Mouse (Mus musculus): ENCODE results near the gene Bend7. TPM values are rescaled to one million over a fixed set of nuclear protein-coding genes. Genes with fewer than 3 reads are reported as not detected.
A peak's percentile ranks its signal among the peaks of the same experiment; 100 is the strongest.

The Bend7 gene
- polyA plus RNA-seq, 1 experiment from 2014 or later, result 4.9 TPM

GRCm38 (mm10) chr2:4784012-4784411 lies 66.4 kb downstream of the Bend7 start:
- no peaks in the 10 kb centered on the region for H3K27me3 ChIP-seq (replicated peaks)
- no peak overlapping the region for H3K4me3 ChIP-seq (replicated peaks)
- WGBS, result 58% methylated on average over 8 of the region's 8 CpGs
- no peak overlapping the region for H3K4me2 ChIP-seq
- no peak overlapping the region for H3K27ac ChIP-seq
- no peak for ATAC-seq (ENCODE audit: insufficient read depth, low FRiP score, low read depth)
- H3K4me1 ChIP-seq, result no peaks in the 10 kb centered on the region
- no peaks in the 10 kb centered on the region for H3K9me3 ChIP-seq
- H3K9ac ChIP-seq, result no peak overlapping the region
- H3K36me3 ChIP-seq, result no peaks in the 10 kb centered on the region

DNA sequence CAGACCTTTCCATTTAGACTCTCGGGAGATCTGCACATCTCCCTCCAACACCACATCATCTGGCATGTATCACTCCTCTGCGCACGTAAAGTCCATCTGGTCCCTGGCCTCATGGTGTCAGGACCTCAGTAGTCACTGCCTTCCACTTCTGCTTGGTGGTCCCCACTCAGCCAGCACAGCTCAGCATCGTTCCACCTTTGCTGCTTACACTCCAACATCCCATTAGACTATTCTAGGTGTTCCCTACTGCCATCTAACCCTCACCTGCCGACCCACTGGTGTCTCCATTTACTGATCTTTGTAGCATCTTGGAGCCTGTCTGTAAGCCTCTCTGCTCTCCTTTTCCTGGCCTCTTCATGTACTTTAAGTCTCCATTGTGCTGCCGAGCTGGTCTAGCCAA lies 67.4 kb downstream of the Bend7 start:
- Histone ChIP-seq H3K4me2 (no peak overlapping the region), H3K27me3 (replicated peaks) (no peaks in the 10 kb centered on the region), H3K36me3 (no peaks in the 10 kb centered on the region), H3K9me3 (no peaks in the 10 kb centered on the region), H3K9ac (no peak overlapping the region), H3K27ac (no peak overlapping the region), H3K4me3 (replicated peaks) (no peak overlapping the region), H3K4me1 (no peaks in the 10 kb centered on the region)
- no peak for ATAC-seq (ENCODE audit: insufficient read depth, low FRiP score, low read depth)
- 88% methylated on average over 6 of the region's 6 CpGs for WGBS

DNA sequence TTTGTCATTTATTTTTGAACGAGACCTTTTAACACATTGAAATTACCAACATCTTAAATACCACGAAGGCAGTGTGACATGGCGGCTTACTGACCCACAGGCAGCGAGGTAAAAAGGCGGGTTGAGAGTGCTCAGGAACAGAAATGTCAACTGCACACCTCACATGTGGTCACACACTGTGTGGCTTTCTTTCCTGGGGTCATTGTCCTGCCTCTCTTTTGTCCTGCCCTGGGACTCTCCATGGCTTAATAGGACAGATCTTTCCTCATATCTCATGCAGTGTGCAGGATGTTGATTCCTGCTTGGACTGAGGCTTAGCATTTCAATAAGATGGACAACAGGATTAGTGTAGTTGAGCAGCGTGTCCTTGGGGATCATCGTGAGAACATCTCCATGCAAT lies 69.6 kb downstream of the Bend7 start:
- Histone ChIP-seq H3K9ac (no peak overlapping the region), H3K27me3 (replicated peaks) (no peaks in the 10 kb centered on the region), H3K27ac (no peak overlapping the region), H3K9me3 (no peaks in the 10 kb centered on the region), H3K4me3 (replicated peaks) (no peak overlapping the region), H3K4me1 (no peaks in the 10 kb centered on the region), H3K4me2 (no peak overlapping the region), H3K36me3 (no peaks in the 10 kb centered on the region)
- WGBS, result 85% methylated on average over 7 of the region's 7 CpGs
- ATAC-seq (ENCODE audit: insufficient read depth, low FRiP score, low read depth), result no peak

DNA sequence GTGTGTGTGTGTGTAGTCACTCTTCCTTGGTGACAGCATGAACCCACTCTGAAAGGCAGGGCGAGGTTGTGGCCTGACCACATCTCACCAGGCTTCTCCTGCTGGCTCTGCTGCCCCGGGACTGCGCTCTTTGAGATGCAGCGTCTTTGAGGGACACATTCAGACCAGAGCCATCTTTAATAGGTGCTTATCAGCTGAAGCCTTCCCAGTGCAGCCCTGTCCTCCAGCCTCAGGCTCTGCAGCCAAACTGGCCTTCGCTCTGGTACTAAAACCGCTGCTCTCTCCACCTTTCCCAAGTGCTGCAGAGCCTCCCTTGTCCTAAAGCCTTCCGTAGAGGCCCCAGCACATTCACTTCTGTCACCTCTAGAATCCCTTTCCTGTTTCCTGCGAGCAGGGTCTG lies 74.0 kb downstream of the Bend7 start:
- Histone ChIP-seq H3K27me3 (replicated peaks) (no peaks in the 10 kb centered on the region), H3K9ac (no peak overlapping the region), H3K4me2 (no peak overlapping the region), H3K36me3 (no peaks in the 10 kb centered on the region), H3K4me3 (replicated peaks) (no peak overlapping the region), H3K4me1 (no peaks in the 10 kb centered on the region), H3K9me3 (no peaks in the 10 kb centered on the region), H3K27ac (no peak overlapping the region)
- WGBS, result 85% methylated on average over 8 of the region's 8 CpGs
- no peak for ATAC-seq (ENCODE audit: insufficient read depth, low FRiP score, low read depth)

GRCm38 (mm10) chr2:4792554-4792953 lies 74.9 kb downstream of the Bend7 start:
- Histone ChIP-seq H3K4me1 (no peaks in the 10 kb centered on the region), H3K27ac (no peak overlapping the region), H3K4me2 (no peak overlapping the region), H3K9me3 (no peaks in the 10 kb centered on the region), H3K36me3 (no peaks in the 10 kb centered on the region), H3K4me3 (replicated peaks) (no peak overlapping the region), H3K9ac (no peak overlapping the region), H3K27me3 (replicated peaks) (no peaks in the 10 kb centered on the region)
- no peak for ATAC-seq (ENCODE audit: insufficient read depth, low FRiP score, low read depth)
- 83% methylated on average over 4 of the region's 4 CpGs for WGBS

DNA sequence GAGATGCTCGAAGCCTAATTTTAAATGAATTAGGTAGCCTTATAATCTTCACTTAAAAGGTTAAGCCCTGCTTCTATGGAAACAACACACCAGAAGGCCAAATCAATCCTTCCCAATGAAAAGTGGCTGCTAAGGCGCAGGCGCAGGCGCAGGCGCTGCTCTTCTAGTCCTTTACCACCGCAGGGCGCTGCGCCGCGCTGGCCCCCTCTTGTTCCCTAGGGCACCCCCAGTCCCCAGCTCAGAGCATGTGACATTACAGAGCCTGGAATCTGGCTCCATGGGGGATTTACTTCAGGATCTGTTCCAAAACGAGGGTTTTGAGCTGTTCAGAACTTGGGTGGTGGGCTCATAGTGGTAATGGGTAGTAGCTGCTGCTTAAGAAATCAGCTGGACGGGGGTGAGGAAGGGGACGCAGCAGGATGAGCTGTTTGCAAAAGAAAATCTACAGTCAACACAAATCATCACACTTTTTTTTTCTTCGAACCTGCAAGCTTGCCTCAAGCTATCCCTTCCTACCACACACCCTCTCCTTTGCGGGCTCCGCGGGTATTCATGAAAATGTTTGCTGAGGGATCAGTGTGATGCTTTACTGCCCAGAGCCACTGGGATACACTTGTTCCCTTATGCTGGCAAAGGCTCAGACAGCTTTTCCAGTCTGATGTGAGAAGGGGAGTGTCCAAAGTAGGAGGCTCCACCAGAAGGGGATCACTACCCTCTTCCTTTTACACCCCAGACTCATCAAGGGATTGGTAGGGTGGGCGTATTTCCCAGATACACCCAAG lies 85.0 kb downstream of the Bend7 start:
- no peak overlapping the region for H3K4me3 ChIP-seq (replicated peaks)
- H3K9ac ChIP-seq, result no peak overlapping the region
- H3K9me3 ChIP-seq, result no peaks in the 10 kb centered on the region
- no peaks in the 10 kb centered on the region for H3K27me3 ChIP-seq (replicated peaks)
- no peak for ATAC-seq (ENCODE audit: insufficient read depth, low FRiP score, low read depth)
- H3K4me1 ChIP-seq, result no peaks in the 10 kb centered on the region
- H3K4me2 ChIP-seq, result no peak overlapping the region
- WGBS, result 51% methylated on average over 18 of the region's 18 CpGs
- no peak overlapping the region for H3K27ac ChIP-seq
- H3K36me3 ChIP-seq, result no peaks in the 10 kb centered on the region

DNA sequence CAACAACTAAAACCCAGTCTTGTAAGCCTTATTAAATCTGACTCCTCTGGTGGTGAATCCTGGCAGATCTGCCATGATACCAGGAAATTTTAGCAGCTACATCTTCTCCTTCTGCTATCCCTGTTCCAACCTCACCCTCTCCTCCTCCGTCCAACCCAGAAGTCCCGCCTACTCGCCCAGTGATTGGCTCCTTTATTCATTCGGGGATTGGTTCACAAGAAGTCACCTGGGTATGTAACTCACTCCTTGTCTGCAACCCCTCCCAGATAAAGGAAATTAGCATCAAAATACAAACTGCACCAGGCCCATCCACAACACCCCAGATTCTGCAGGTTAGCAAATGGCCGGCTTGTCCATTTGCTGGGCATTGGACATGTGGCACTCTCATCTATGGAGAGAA lies 98.7 kb downstream of the Bend7 start:
- H3K27me3 ChIP-seq (replicated peaks), result no peaks in the 10 kb centered on the region
- no peaks in the 10 kb centered on the region for H3K4me1 ChIP-seq
- H3K4me2 ChIP-seq, result no peak overlapping the region
- ATAC-seq (ENCODE audit: insufficient read depth, low FRiP score, low read depth), result no peak
- no peaks in the 10 kb centered on the region for H3K9me3 ChIP-seq
- H3K9ac ChIP-seq, result no peak overlapping the region
- no peak overlapping the region for H3K27ac ChIP-seq
- WGBS, result 61% methylated on average over 5 of the region's 5 CpGs
- H3K4me3 ChIP-seq (replicated peaks), result no peak overlapping the region
- no peaks in the 10 kb centered on the region for H3K36me3 ChIP-seq

- no peak overlapping the region for H3K4me3 ChIP-seq (replicated peaks)
- 8% methylated on average over 10 of the region's 10 CpGs for WGBS
- H3K27ac ChIP-seq, result no peak overlapping the region
- H3K36me3 ChIP-seq, result no peaks in the 10 kb centered on the region
- no peak overlapping the region for H3K4me2 ChIP-seq
- no peak overlapping the region for H3K9ac ChIP-seq
- H3K4me1 ChIP-seq, result no peaks in the 10 kb centered on the region
- H3K27me3 ChIP-seq (replicated peaks), result no peaks in the 10 kb centered on the region
- no peaks in the 10 kb centered on the region for H3K9me3 ChIP-seq
- no peak for ATAC-seq (ENCODE audit: insufficient read depth, low FRiP score, low read depth)
Measured at GRCm38 (mm10) chr2:4817678-4818077, 100.0 kb downstream of the Bend7 start.

GRCm38 (mm10) chr2:4820230-4820629 lies 102.6 kb downstream of the Bend7 start:
- no peak overlapping the region for H3K9ac ChIP-seq
- no peaks in the 10 kb centered on the region for H3K27me3 ChIP-seq (replicated peaks)
- 70% methylated on average over 3 of the region's 3 CpGs for WGBS
- H3K36me3 ChIP-seq, result no peaks in the 10 kb centered on the region
- no peak overlapping the region for H3K27ac ChIP-seq
- H3K9me3 ChIP-seq, result no peaks in the 10 kb centered on the region
- H3K4me2 ChIP-seq, result no peak overlapping the region
- no peak for ATAC-seq (ENCODE audit: insufficient read depth, low FRiP score, low read depth)
- no peak overlapping the region for H3K4me3 ChIP-seq (replicated peaks)
- H3K4me1 ChIP-seq, result no peaks in the 10 kb centered on the region

DNA sequence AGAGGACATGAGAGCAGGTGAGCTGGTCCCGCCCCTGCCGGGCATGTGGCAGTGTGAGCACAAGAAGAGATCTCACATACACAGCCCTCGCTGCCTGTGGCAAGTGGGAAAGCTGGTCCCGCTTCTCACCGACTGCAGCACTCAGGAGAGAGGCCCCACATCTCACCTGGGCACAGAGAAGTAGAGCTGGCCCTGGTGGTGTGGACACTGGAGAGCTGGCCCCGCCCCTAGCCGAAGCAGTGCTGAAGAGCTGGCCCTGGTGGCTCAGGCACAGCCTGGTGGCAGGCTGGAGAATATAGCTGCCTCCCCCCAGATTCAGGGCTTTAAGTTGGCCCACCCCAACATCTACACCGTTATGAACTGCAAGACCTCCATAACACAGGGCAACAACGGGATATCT lies 106.4 kb downstream of the Bend7 start:
- H3K27ac ChIP-seq, result no peak overlapping the region
- H3K4me3 ChIP-seq (replicated peaks), result no peak overlapping the region
- no peaks in the 10 kb centered on the region for H3K27me3 ChIP-seq (replicated peaks)
- no peak overlapping the region for H3K9ac ChIP-seq
- no peak overlapping the region for H3K4me2 ChIP-seq
- no peaks in the 10 kb centered on the region for H3K9me3 ChIP-seq
- H3K36me3 ChIP-seq, result no peaks in the 10 kb centered on the region
- 49% methylated on average over 9 of the region's 9 CpGs for WGBS
- ATAC-seq (ENCODE audit: insufficient read depth, low FRiP score, low read depth), result peak; percentile 61
- H3K4me1 ChIP-seq, result no peaks in the 10 kb centered on the region

DNA sequence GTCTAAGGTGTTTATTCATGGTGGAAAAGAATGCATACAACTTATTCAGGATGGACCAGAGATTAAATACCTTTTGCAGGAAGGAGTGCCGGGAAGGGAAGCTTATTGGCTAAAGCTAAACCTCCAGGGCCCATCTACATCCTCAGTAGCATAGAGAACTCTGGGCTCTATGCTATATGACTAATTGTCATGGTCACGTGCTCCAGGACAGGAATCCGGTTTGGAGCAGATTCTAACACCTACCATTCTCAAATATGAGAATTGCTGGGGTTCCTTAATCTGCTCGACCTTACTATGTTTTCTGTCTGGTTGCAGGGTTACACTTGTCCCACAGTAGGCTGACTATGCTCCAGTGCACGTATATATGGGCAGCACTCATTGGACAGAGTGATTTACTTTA lies 110.4 kb downstream of the Bend7 start:
- peaks cover 8% of the 10 kb centered on the region; the same call in 1 of the 2 replicates for H3K4me1 ChIP-seq
- no peak overlapping the region for H3K27ac ChIP-seq
- 66% methylated on average over 5 of the region's 5 CpGs for WGBS
- H3K36me3 ChIP-seq, result no peaks in the 10 kb centered on the region
- no peaks in the 10 kb centered on the region for H3K27me3 ChIP-seq (replicated peaks)
- no peak overlapping the region for H3K9ac ChIP-seq
- H3K4me2 ChIP-seq, result no peak overlapping the region
- no peak overlapping the region for H3K4me3 ChIP-seq (replicated peaks)
- ATAC-seq (ENCODE audit: insufficient read depth, low FRiP score, low read depth), result no peak
- H3K9me3 ChIP-seq, result no peaks in the 10 kb centered on the region

GRCm38 (mm10) chr2:4828446-4828997 lies 110.9 kb downstream of the Bend7 start:
- Histone ChIP-seq H3K4me3 (replicated peaks) (no peak overlapping the region), H3K27ac (peak overlapping the region; percentile 68; the same call in 1 of the 2 replicates), H3K9ac (no peak overlapping the region), H3K36me3 (no peaks in the 10 kb centered on the region), H3K4me2 (no peak overlapping the region), H3K9me3 (no peaks in the 10 kb centered on the region), H3K4me1 (peaks cover 8% of the 10 kb centered on the region; the same call in 1 of the 2 replicates), H3K27me3 (replicated peaks) (no peaks in the 10 kb centered on the region)
- ATAC-seq (ENCODE audit: insufficient read depth, low FRiP score, low read depth), result no peak
- WGBS, result 80% methylated on average over 6 of the region's 6 CpGs
